Mouse (Mus musculus) liver, adult 2 months (tissue): ENCODE measurements around the gene Trex1.

Experiments
- CTCF ChIP-seq: fragments of 200-500 bp; IDR thresholded peaks from 2 replicates; pipeline ENCODE4 v1.5.1; 2011; ENCODE audit warnings: low read depth, low read length, control low read depth
- POLR2A ChIP-seq: fragments of 200-500 bp; IDR thresholded peaks from 2 replicates; pipeline ENCODE4 v1.6.1; 2011; ENCODE audit warnings: low read length, control low read depth; ENCODE audit not compliant: insufficient read depth; ENCODE audit errors: extremely low read depth

- no peak for TF ChIP-seq CTCF
- TF ChIP-seq POLR2A = no peak
Measured at GRCm38 (mm10) chr9:109056916-109057315, 2.6 kb downstream of the Trex1 start.
